Mouse (Mus musculus) stomach, postnatal 0 days (tissue): ENCODE results near the gene Mri1. TPM values are rescaled to one million over a fixed set of nuclear protein-coding genes. Genes with fewer than 3 reads are reported as not detected.

ENCODE experiments used
- ATAC-seq: fragments of 200-750 bp; cut with Nextera tagmentation; 2 replicates; pipeline ENCODE4 v1.8.0; 2017; ENCODE audit not compliant: low FRiP score, low TSS enrichment
- DNase-seq: peaks from one replicate; pipeline ENCODE4 v3.0.0-alpha.2; 2016; ENCODE audit warnings: low spot score
- H3K27ac ChIP-seq: fragments of 300-500 bp; sonication (generic); replicated peaks from 2 replicates; pipeline ENCODE4 v1.5.1; 2014; ENCODE audit warnings: mild to moderate bottlenecking, control low read depth
- H3K27me3 ChIP-seq: fragments of 300-500 bp; sonication (generic); 2 replicates; pipeline ENCODE4 v1.6.1; 2014; ENCODE audit warnings: low read length; ENCODE audit not compliant: control insufficient read depth, insufficient read depth
- H3K36me3 ChIP-seq: fragments of 300-500 bp; sonication (generic); 2 replicates; pipeline ENCODE4 v1.6.1; 2014; ENCODE audit warnings: low read length, mixed read lengths; ENCODE audit not compliant: control insufficient read depth, insufficient read depth
- H3K4me1 ChIP-seq: fragments of 300-500 bp; sonication (generic); replicated peaks from 2 replicates; pipeline ENCODE4 v1.6.1; 2014; ENCODE audit warnings: antibody characterized with exemption; ENCODE audit not compliant: control insufficient read depth, insufficient read depth
- H3K4me2 ChIP-seq: fragments of 300-500 bp; sonication (generic); replicated peaks from 2 replicates; pipeline ENCODE4 v1.6.1; 2014; ENCODE audit warnings: low read depth, mild to moderate bottlenecking, control low read depth, moderate library complexity
- H3K4me3 ChIP-seq: fragments of 300-500 bp; sonication (generic); 2 replicates; pipeline ENCODE4 v1.5.1; 2014; ENCODE audit warnings: low read depth, low read length, control low read depth
- H3K9ac ChIP-seq: fragments of 300-500 bp; sonication (generic); 2 replicates; pipeline ENCODE4 v1.6.1; 2014; ENCODE audit warnings: mild to moderate bottlenecking, low read length, control low read depth, mixed read lengths
- H3K9me3 ChIP-seq: fragments of 300-500 bp; sonication (generic); 2 replicates; pipeline ENCODE4 v1.6.1; 2016; ENCODE audit warnings: low read length; ENCODE audit not compliant: control insufficient read depth
- CTCF ChIP-seq: IDR thresholded peaks from 2 replicates; pipeline ENCODE4 v1.5.1; 2016; ENCODE audit warnings: antibody characterized with exemption, low read depth, mild to moderate bottlenecking, moderate library complexity
- EP300 ChIP-seq: optimal IDR thresholded peaks from 2 replicates; pipeline ENCODE3; 2016; ENCODE audit warnings: antibody characterized with exemption
- WGBS: fragments of 180-500 bp; shearing (Covaris S2); extraction: QIAGEN DNeasy Blood & Tissue Kit; methylation state at CpG from one replicate; pipeline ENCODE4 v1.1.7; 2014; 5-methylcytosine and 5-hydroxymethylcytosine counted together
- polyA plus RNA-seq: library from polyadenylated mRNA; unstranded; fragments of >200 nt; fragmentation: Nextera tagmentation; extraction: Ambion mirVana; gene quantifications from 2 replicates; pipeline ENCODE4 v1.2.1, GENCODE M21; 2015

Mri1 gene
- polyA plus RNA-seq, 1 experiment from 2014 or later = 61.7 TPM

GRCm38 (mm10) chr8:84269950-84270773, 13.0 kb upstream of the Mri1 start, which contains the start of gene Ccdc130:
Ccdc130 (minus strand) TSS chr8:84270380.
- peak; percentile 100 for DNase-seq
- Histone ChIP-seq H3K27me3 (no peaks in the 10 kb centered on the region), H3K36me3 (peaks cover 5% of the 10 kb centered on the region; the same call in 1 of the 2 replicates), H3K9ac (peak within 1 kb of the TSS; percentile 82), H3K4me1 (peaks cover 3% of the 10 kb centered on the region), H3K4me3 (peak within 1 kb of the TSS; percentile 77), H3K4me2 (peak within 1 kb of the TSS; percentile 74), H3K9me3 (no peaks in the 10 kb centered on the region), H3K27ac (peak within 1 kb of the TSS; percentile 78)
- under 1% methylated on average over 44 of the region's 44 CpGs for WGBS
- TF ChIP-seq CTCF (0 out of 2 replicates have a peak, but pooled peaks have one; percentile 6), EP300 (no peak)
- peak; percentile 99 for ATAC-seq

DNA sequence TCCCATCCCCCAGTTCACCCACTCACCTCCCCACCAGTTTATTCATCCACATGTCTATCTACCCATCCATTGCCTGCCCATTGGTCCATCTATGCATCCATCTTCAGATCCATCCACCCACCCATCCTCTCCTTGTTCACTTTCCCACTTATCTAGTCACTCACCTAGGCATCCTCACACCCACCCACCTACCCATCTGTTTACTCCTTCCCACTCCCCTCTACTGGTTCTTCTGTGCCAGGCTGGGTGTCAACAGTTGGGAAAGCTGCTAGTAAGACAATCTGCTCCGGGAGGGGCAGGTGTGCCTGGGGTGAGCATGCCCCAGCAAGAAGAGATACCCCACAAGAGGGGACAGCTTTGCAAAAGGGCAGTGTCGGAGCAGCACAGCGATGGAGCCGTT, 4.0 kb upstream of the Mri1 start:
- H3K4me1 ChIP-seq = peaks cover 3% of the 10 kb centered on the region
- H3K4me3 ChIP-seq = no peak overlapping the region
- 86% methylated on average over 4 of the region's 4 CpGs for WGBS
- no peak overlapping the region for H3K4me2 ChIP-seq
- no peak for TF ChIP-seq CTCF
- TF ChIP-seq EP300 = no peak
- ATAC-seq = no peak
- no peak overlapping the region for H3K9ac ChIP-seq
- H3K27me3 ChIP-seq = no peaks in the 10 kb centered on the region
- H3K36me3 ChIP-seq = peaks cover 32% of the 10 kb centered on the region
- H3K27ac ChIP-seq = no peak overlapping the region
- no peak for DNase-seq
- H3K9me3 ChIP-seq = no peaks in the 10 kb centered on the region

DNA sequence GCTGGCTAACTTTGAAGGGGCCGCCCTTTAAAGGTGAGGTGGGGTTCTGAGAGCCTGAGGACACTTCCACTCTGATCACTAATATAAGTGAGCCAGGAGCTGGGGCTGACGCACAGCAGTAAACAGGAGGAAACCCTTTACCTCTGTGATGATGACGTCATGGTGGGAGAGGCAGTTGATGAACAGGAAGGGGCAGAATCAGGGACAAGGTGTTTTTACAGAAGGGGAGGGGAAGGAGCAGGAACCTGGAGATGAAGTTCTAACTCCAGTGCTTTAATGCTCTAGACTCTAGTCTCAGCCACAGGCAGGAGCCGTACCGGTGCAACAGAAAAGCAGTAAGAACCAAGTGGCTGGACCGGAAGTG, 686 bp downstream of the Mri1 start:
- WGBS = 11% methylated on average over 6 of the region's 6 CpGs
- peaks cover 29% of the 10 kb centered on the region for H3K36me3 ChIP-seq
- ATAC-seq (peak; percentile 79), DNase-seq (peak; percentile 64)
- peaks cover 3% of the 10 kb centered on the region for H3K4me1 ChIP-seq
- H3K9ac ChIP-seq = peak overlapping the region; percentile 79
- peak overlapping the region; percentile 75 for H3K4me3 ChIP-seq
- no peaks in the 10 kb centered on the region for H3K27me3 ChIP-seq
- H3K4me2 ChIP-seq = peak overlapping the region; percentile 98
- H3K27ac ChIP-seq = peak overlapping the region; percentile 94
- TF ChIP-seq CTCF (no peak), EP300 (no peak)
- no peaks in the 10 kb centered on the region for H3K9me3 ChIP-seq

GRCm38 (mm10) chr8:84255858-84256257, 1.3 kb downstream of the Mri1 start:
- peak overlapping the region; percentile 79; the same call in 1 of the 2 replicates for H3K9ac ChIP-seq
- DNase-seq = no peak
- H3K4me1 ChIP-seq = peaks cover 3% of the 10 kb centered on the region
- H3K4me2 ChIP-seq = peak overlapping the region; percentile 98
- ATAC-seq = no peak
- no peaks in the 10 kb centered on the region for H3K9me3 ChIP-seq
- H3K36me3 ChIP-seq = peaks cover 27% of the 10 kb centered on the region
- peak overlapping the region; percentile 75 for H3K4me3 ChIP-seq
- TF ChIP-seq EP300 (no peak), CTCF (peak; percentile 45)
- peak overlapping the region; percentile 94 for H3K27ac ChIP-seq
- H3K27me3 ChIP-seq = no peaks in the 10 kb centered on the region
- 94% methylated on average over 3 of the region's 3 CpGs for WGBS

GRCm38 (mm10) chr8:84249257-84250170, 7.6 kb downstream of the Mri1 start, which contains the start of gene D8Ertd738e:
D8Ertd738e (minus strand) TSS chr8:84249719.
- peak; percentile 92 for DNase-seq
- Histone ChIP-seq H3K9me3 (no peaks in the 10 kb centered on the region), H3K4me1 (no peaks in the 10 kb centered on the region), H3K27me3 (no peaks in the 10 kb centered on the region), H3K4me3 (peak within 1 kb of the TSS; percentile 93), H3K9ac (peak within 1 kb of the TSS; percentile 89), H3K27ac (peak within 1 kb of the TSS; percentile 91), H3K36me3 (peaks cover 23% of the 10 kb centered on the region), H3K4me2 (peak within 1 kb of the TSS; percentile 74)
- TF ChIP-seq CTCF (peak; percentile 29; the same call in 1 of the 2 replicates), EP300 (no peak)
- ATAC-seq = peak; percentile 92
- 3% methylated on average over 52 of the region's 52 CpGs for WGBS
